Mouse (Mus musculus): ENCODE results near the gene Aff1. TPM values are rescaled to one million over a fixed set of nuclear protein-coding genes. Genes with fewer than 3 reads are reported as not detected.

The Aff1 gene
- polyA plus RNA-seq, 1 experiment from 2014 or later, result 76.9 TPM

GRCm38 (mm10) chr5:103740903-103741246, 48.7 kb downstream of the Aff1 start:
- POLR2A ChIA-PET, result interaction anchor here (0.8 to 1.4 kb wide), 3 partner anchors 11 to 43 kb away, joined by 4 to 5 read pairs (median 5); no protein-coding TSS in a partner anchor
- ATAC-seq (no peak), DNase-seq (ENCODE audit: low read depth, low spot score) (no peak)
- in situ Hi-C loops (cut with MboI; ENCODE audit: low pct_unique_long_range_greater_than_20kb), result loop anchor here (25.0 kb wide), 1 partner anchor 671 kb away; no protein-coding TSS in a partner anchor
- CTCF ChIA-PET, result interaction anchor here (1.2 to 1.6 kb wide), 4 partner anchors 10 to 76 kb away, joined by 3 to 5 read pairs (median 4); no protein-coding TSS in a partner anchor
- no peak for TF ChIP-seq CTCF (IDR thresholded peaks at IDR 0.05)
- no peaks in the 10 kb centered on the region for H3K27me3 ChIP-seq

DNA sequence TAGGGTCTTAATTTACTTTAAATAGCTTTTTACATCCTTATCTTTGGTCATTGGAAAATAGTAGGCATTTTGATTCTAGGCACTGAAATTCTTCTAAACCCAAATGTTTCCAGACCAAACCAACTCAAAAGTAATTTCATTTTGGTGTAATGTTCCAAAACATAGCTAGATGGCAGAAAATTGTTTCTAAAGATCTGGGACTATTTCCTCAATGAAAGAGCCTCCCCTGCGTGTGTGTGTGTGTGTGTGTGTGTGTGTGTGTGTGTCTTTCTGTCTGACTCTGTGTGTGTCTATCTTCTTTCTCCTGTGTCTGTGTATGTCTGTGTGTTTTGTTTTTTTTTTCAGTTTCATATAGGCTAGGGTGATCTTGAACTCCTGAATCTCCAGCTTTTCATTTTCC, 49.3 kb downstream of the Aff1 start:
- DNase-seq (ENCODE audit: low read depth, low spot score) (no peak), ATAC-seq (no peak)
- in situ Hi-C loops (cut with MboI; ENCODE audit: low pct_unique_long_range_greater_than_20kb), result loop anchor here (25.0 kb wide), 1 partner anchor 671 kb away; no protein-coding TSS in a partner anchor
- ChIA-PET POLR2A (interaction anchor here (1.2 to 1.6 kb wide), 4 partner anchors 11 to 50 kb away, joined by 4 to 7 read pairs (median 4); partner anchors contain the start of gene Aff1), CTCF (interaction anchor here (0.8 to 1.6 kb wide), 6 partner anchors 11 to 86 kb away, joined by 3 to 5 read pairs (median 4); no protein-coding TSS in a partner anchor)
- peak; percentile 23 for TF ChIP-seq CTCF (IDR thresholded peaks at IDR 0.05)
- no peaks in the 10 kb centered on the region for H3K27me3 ChIP-seq

DNA sequence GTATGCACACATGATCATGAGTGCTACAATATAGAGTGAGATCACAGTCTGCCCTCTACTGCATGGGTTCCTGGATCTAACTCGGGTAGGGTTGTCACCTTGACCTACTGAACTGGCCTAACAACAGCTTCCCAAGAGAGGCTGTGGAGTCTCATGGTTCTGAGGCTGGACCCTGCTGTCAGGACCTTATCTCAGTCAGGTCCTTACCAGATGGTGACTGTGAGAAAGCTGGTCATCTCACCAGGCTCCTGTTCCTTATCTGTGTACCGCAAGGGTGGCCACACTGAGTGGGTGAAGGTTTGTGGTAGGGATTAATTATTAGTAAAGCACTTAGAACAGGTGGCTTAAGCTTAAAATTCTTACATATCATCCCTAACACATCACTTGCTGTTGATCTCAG, 49.8 kb downstream of the Aff1 start:
- no peak for TF ChIP-seq CTCF (IDR thresholded peaks at IDR 0.05)
- in situ Hi-C loops (cut with MboI; ENCODE audit: low pct_unique_long_range_greater_than_20kb), result loop anchor here (25.0 kb wide), 1 partner anchor 670 kb away; no protein-coding TSS in a partner anchor
- POLR2A ChIA-PET, result interaction anchor here (1.3 to 1.6 kb wide), 2 partner anchors 48 to 50 kb away, joined by 4 to 7 read pairs; partner anchors contain the start of gene Aff1
- no peaks in the 10 kb centered on the region for H3K27me3 ChIP-seq
- ATAC-seq, result no peak
- DNase-seq (ENCODE audit: low read depth, low spot score), result no peak
- CTCF ChIA-PET, result interaction anchor here (0.7 to 1.6 kb wide), 11 partner anchors 9 to 85 kb away, joined by 3 to 5 read pairs (median 3); no protein-coding TSS in a partner anchor

- DNase-seq (ENCODE audit: low read depth, low spot score), result no peak
- H3K27me3 ChIP-seq, result no peaks in the 10 kb centered on the region
- ATAC-seq, result no peak
- in situ Hi-C loops (cut with MboI; ENCODE audit: low pct_unique_long_range_greater_than_20kb), result loop anchor here (25.0 kb wide), 1 partner anchor 668 kb away; no protein-coding TSS in a partner anchor
- TF ChIP-seq CTCF (IDR thresholded peaks at IDR 0.05), result no peak
- ChIA-PET POLR2A (no interaction called here), CTCF (interaction anchor here (0.9 to 1.5 kb wide), 5 partner anchors 8 to 88 kb away, joined by 3 to 4 read pairs (median 3); no protein-coding TSS in a partner anchor)
These were observed 52.4 kb downstream of the Aff1 start for GRCm38 (mm10) chr5:103744531-103744930.

DNA sequence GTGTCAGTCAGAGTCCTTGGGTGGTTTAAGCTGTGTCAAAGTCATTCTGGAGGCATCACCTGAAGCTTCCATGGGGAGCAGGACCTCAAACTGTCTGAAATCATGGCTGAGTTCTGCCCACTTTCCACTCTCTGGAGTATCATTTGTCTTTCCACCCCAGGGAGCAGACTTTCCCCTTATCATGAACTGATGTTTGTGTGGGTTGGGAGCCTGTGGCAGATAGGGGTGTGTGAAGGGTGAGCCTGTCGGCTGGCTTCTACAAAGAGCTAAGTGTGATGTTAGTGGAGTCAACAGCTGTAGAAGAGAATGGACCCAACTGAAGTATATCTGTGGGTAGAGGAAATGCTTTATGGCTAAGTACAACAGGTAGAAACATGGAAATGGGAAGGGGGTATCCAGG, 53.5 kb downstream of the Aff1 start:
- in situ Hi-C loops (cut with MboI; ENCODE audit: low pct_unique_long_range_greater_than_20kb), result loop anchor here (25.0 kb wide), 1 partner anchor 667 kb away; no protein-coding TSS in a partner anchor
- DNase-seq (ENCODE audit: low read depth, low spot score) (no peak), ATAC-seq (no peak)
- POLR2A ChIA-PET, result interaction anchor here (0.6 kb wide), 1 partner anchor 605 kb away, joined by 3 read pairs; no protein-coding TSS in a partner anchor
- no peak for TF ChIP-seq CTCF (IDR thresholded peaks at IDR 0.05)
- no peaks in the 10 kb centered on the region for H3K27me3 ChIP-seq
- CTCF ChIA-PET, result interaction anchor here (1.5 kb wide), 1 partner anchor 20 kb away, joined by 3 read pairs; no protein-coding TSS in a partner anchor

- in situ Hi-C loops (cut with MboI; ENCODE audit: low pct_unique_long_range_greater_than_20kb), result loop anchor here (25.0 kb wide), 1 partner anchor 666 kb away; no protein-coding TSS in a partner anchor
- TF ChIP-seq CTCF (IDR thresholded peaks at IDR 0.05), result no peak
- no peaks in the 10 kb centered on the region for H3K27me3 ChIP-seq
- ATAC-seq (no peak), DNase-seq (ENCODE audit: low read depth, low spot score) (no peak)
- ChIA-PET CTCF (interaction anchor here (1.0 to 1.3 kb wide), 4 partner anchors 12 to 71 kb away, joined by 3 to 4 read pairs (median 3); no protein-coding TSS in a partner anchor), POLR2A (interaction anchor here (1.2 kb wide), 1 partner anchor 8 kb away, joined by 4 read pairs; no protein-coding TSS in a partner anchor)
These were observed 54.4 kb downstream of the Aff1 start for GRCm38 (mm10) chr5:103746561-103747085.

GRCm38 (mm10) chr5:103747098-103747497, 54.9 kb downstream of the Aff1 start:
- no peak for DNase-seq (ENCODE audit: low read depth, low spot score)
- no peak for TF ChIP-seq CTCF (IDR thresholded peaks at IDR 0.05)
- no peaks in the 10 kb centered on the region for H3K27me3 ChIP-seq
- ChIA-PET CTCF (interaction anchor here (1.0 to 1.3 kb wide), 4 partner anchors 11 to 70 kb away, joined by 3 to 4 read pairs (median 3); no protein-coding TSS in a partner anchor), POLR2A (interaction anchor here (1.2 kb wide), 1 partner anchor 9 kb away, joined by 4 read pairs; no protein-coding TSS in a partner anchor)
- ATAC-seq, result no peak
- in situ Hi-C loops (cut with MboI; ENCODE audit: low pct_unique_long_range_greater_than_20kb), result loop anchor here (25.0 kb wide), 1 partner anchor 665 kb away; no protein-coding TSS in a partner anchor

DNA sequence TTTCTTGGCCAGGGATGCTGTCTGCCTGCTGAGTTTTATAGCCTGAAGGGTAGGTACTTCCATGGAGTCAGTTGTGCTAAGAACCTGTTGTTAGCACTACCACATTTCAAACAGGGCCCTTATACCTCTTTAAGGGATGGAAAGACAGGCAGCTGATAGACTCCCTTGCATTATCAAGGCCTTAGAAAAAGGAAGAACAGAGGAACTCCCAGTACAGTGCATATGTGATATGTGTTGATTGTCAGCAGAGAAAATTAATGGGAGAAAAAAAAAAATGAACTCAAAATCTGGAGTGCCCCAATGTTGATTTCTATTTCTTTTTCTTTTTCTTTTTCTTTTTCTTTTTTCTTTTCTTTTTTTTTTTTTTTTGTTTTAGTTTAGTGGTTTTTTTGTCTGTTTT, 56.2 kb downstream of the Aff1 start:
- in situ Hi-C loops (cut with MboI; ENCODE audit: low pct_unique_long_range_greater_than_20kb), result loop anchor here (25.0 kb wide), 1 partner anchor 664 kb away; no protein-coding TSS in a partner anchor
- no peak for ATAC-seq

GRCm38 (mm10) chr5:103749465-103750285, 57.5 kb downstream of the Aff1 start:
- CTCF ChIA-PET, result interaction anchor here (0.9 to 1.8 kb wide), 5 partner anchors 7 to 69 kb away, joined by 3 to 7 read pairs (median 4); no protein-coding TSS in a partner anchor
- H3K27me3 ChIP-seq, result no peaks in the 10 kb centered on the region
- TF ChIP-seq CTCF (IDR thresholded peaks at IDR 0.05), result no peak
- POLR2A ChIA-PET, result no interaction called here
- ATAC-seq (no peak), DNase-seq (ENCODE audit: low read depth, low spot score) (no peak)
- in situ Hi-C loops (cut with MboI; ENCODE audit: low pct_unique_long_range_greater_than_20kb), result loop anchor here (10.0 to 25.0 kb wide), 2 partner anchors 55 to 663 kb away; partner anchors contain the start of gene Aff1

More for the DNA sequence above, 56.2 kb downstream of the Aff1 start:
- ChIA-PET CTCF (no interaction called here), POLR2A (no interaction called here)
- no peak for TF ChIP-seq CTCF (IDR thresholded peaks at IDR 0.05)
- DNase-seq (ENCODE audit: low read depth, low spot score), result no peak
- no peaks in the 10 kb centered on the region for H3K27me3 ChIP-seq
